Mouse (Mus musculus) testis, adult 2 months (tissue): ENCODE results near the gene Rccd1.

ENCODE experiments used
- CTCF ChIP-seq: fragments of 200-500 bp; IDR thresholded peaks from 2 replicates; pipeline ENCODE4 v1.5.1; 2012; ENCODE audit warnings: low read depth, mild to moderate bottlenecking, inconsistent platforms, low read length, moderate library complexity; ENCODE audit not compliant: control insufficient read depth, insufficient read depth, insufficient replicate concordance
- POLR2A ChIP-seq: fragments of 200-500 bp; IDR thresholded peaks from 2 replicates; pipeline ENCODE4 v1.6.1; 2012; ENCODE audit warnings: low read depth, mild to moderate bottlenecking, inconsistent platforms, low read length, moderate library complexity; ENCODE audit not compliant: control insufficient read depth

DNA sequence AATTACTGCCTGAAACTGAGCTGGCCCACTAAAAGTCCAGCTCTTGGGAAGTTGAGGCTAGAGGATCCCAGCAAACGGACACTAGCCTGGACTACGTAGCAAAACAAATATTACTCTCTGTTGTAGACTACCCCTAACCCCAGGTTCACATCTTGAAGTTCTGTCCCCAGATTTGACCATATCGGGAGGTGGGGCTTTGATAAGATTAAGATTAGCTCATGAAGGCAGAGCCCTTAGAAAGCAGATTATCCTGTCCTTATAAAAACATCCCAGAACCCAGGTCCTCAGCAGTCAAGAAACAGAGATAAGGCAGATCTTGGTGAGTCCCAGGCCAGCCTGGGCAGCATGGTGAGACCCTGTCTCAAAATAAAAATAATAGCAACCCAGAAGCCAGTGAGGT, 47.9 kb upstream of the Rccd1 start:
- no peak for TF ChIP-seq CTCF
- no peak for TF ChIP-seq POLR2A
